Mouse (Mus musculus) stomach, postnatal 0 days (tissue): ENCODE measurements at regions not wholly inside any gene's neighbourhood (a gene's known extent, or its start where the extent isn't known, plus 50 kb on each side); places are given as distances from the start of the nearest gene placed in this dataset.

ENCODE experiments used
- CTCF ChIP-seq: IDR thresholded peaks from 2 replicates; pipeline ENCODE4 v1.5.1; 2016; ENCODE audit warnings: antibody characterized with exemption, low read depth, mild to moderate bottlenecking, moderate library complexity
- EP300 ChIP-seq: optimal IDR thresholded peaks from 2 replicates; pipeline ENCODE3; 2016; ENCODE audit warnings: antibody characterized with exemption

DNA sequence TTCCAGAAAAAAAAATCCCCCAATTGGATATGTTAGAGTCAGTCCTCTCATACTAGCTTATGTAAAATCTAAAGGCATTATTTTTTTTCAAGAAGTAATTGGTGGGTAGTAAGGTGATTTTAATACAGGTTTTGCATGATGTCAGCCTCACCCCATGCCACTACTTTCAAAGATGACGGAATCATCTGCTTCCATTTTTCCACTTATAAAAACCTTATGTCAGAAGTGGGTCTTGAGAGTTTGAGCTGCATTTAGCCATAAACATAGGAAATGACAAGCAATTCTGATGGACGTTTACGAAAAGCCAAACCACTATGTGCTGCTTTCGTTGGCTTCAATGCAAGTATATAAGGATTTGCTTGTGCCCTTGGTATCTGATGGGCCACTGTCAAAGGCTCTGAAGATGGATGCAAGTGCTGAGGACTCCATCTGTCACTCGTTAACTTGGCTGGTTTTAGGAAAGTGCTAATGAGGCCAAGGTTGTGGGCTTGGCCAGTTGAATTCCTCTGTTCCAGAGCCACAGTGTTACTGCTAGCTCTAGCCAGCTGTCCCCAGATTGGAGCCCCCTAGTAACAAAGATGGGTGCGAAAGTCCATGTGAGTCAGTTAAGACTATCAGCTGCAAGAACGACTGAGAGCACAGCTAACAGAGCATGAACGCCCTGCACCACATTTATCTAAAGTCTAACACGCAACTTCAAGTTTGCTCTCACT, 72.8 kb upstream of the Mrps30 start:
- TF ChIP-seq CTCF, result no peak
- no peak for TF ChIP-seq EP300
